Mouse (Mus musculus) small intestine, adult 2 months (tissue): ENCODE measurements around the gene 1300017J02Rik. TPM values are rescaled to one million over a fixed set of nuclear protein-coding genes. Genes with fewer than 3 reads are reported as not detected.

Experiments
- H3K27ac ChIP-seq: fragments of 200-500 bp; 2 replicates; pipeline ENCODE4 v1.5.1; 2012; ENCODE audit warnings: low read depth, low read length, control low read depth, inconsistent platforms; ENCODE audit not compliant: insufficient read depth
- H3K27me3 ChIP-seq: fragments of 200-500 bp; 2 replicates; pipeline ENCODE4 v1.6.1; 2012; ENCODE audit warnings: mild to moderate bottlenecking, moderate library complexity, low read length, inconsistent platforms; ENCODE audit not compliant: control insufficient read depth, insufficient read depth
- H3K36me3 ChIP-seq: fragments of 200-500 bp; 2 replicates; pipeline ENCODE4 v1.6.1; 2012; ENCODE audit warnings: mild to moderate bottlenecking, low read length, control low read depth, inconsistent platforms; ENCODE audit not compliant: control insufficient read depth, insufficient read depth
- H3K4me1 ChIP-seq: fragments of 200-500 bp; 2 replicates; pipeline ENCODE4 v1.6.1; 2012; ENCODE audit warnings: low read length, inconsistent platforms, mixed read lengths; ENCODE audit not compliant: control insufficient read depth, insufficient read depth, insufficient read length
- H3K4me3 ChIP-seq: fragments of 200-500 bp; 2 replicates; pipeline ENCODE4 v1.5.1; 2012; ENCODE audit warnings: low read depth, mild to moderate bottlenecking, control low read depth, inconsistent platforms, low read length, moderate library complexity
- CTCF ChIP-seq: fragments of 200-500 bp; IDR thresholded peaks from 2 replicates; pipeline ENCODE4 v1.5.1; 2012; ENCODE audit warnings: low read depth, mild to moderate bottlenecking, control low read depth, inconsistent platforms, low read length, moderate library complexity, mixed read lengths; ENCODE audit not compliant: insufficient replicate concordance, insufficient read length; ENCODE audit errors: extremely low read depth
- POLR2A ChIP-seq: fragments of 200-500 bp; IDR thresholded peaks from 2 replicates; pipeline ENCODE4 v1.6.1; 2012; ENCODE audit warnings: low read depth, mild to moderate bottlenecking, control low read depth, inconsistent platforms, low read length, moderate library complexity
- WGBS: fragments of 180-500 bp; shearing (Covaris S2); methylation state at CpG from one replicate; pipeline ENCODE4 v1.1.7; 2018; 5-methylcytosine and 5-hydroxymethylcytosine counted together
- polyA plus RNA-seq: library from polyadenylated mRNA; depleted of rRNA; stranded (reverse); fragments of >200 nt; gene quantifications from 2 replicates; pipeline ENCODE4 v1.2.3, GENCODE M21; 2012

The 1300017J02Rik gene
- polyA plus RNA-seq, 1 experiment: 0.05 TPM

DNA sequence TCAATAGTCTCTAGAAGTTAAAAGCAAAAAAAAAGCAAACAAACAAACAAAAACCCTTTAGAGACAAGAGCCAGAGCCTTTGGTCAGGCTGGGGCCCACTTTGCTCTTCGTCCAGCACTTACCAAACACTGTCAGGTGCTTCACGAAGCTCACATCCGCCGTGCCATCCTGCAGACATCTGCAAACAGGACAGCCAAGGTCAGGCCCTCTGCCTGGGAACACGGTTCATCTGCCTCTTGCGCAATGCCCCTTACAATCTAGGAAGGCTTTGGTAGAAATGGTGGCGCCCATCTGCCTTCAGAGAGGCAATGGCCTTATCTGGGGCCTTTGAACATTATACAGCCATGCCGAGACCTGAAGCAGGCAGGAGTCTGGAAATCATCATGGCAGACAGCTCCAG lies 30.1 kb downstream of the 1300017J02Rik start:
- 59% methylated on average over 8 of the region's 8 CpGs for WGBS
- H3K36me3 ChIP-seq: no peaks in the 10 kb centered on the region
- no peaks in the 10 kb centered on the region for H3K4me1 ChIP-seq
- no peak overlapping the region for H3K4me3 ChIP-seq
- no peaks in the 10 kb centered on the region for H3K27me3 ChIP-seq
- no peak overlapping the region for H3K27ac ChIP-seq
- no peak for TF ChIP-seq CTCF
- no peak for TF ChIP-seq POLR2A

DNA sequence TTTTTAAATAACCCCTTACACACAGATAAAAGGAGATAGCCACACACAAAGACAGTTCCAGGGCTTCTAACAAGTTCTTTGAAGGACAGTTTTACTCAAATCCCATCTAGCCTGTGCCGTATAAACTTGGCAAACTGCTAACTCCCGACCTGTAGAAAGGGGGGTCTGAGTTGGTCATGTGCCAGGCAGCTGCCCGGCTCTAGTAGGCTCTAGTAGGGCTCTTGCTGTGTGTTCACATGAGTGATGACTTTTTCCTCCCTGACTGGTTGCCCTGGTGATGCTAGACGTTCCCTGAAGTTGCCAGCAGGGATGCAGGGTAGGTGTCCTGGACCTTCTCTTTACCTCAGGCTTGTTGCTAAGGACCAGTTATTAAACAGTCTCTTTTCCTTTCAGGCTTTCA lies 33.8 kb downstream of the 1300017J02Rik start:
- Histone ChIP-seq H3K4me1 (no peaks in the 10 kb centered on the region), H3K36me3 (no peaks in the 10 kb centered on the region), H3K4me3 (no peak overlapping the region), H3K27ac (no peak overlapping the region), H3K27me3 (no peaks in the 10 kb centered on the region)
- TF ChIP-seq CTCF: no peak
- TF ChIP-seq POLR2A: no peak
- 7% methylated on average over 4 of the region's 4 CpGs for WGBS

DNA sequence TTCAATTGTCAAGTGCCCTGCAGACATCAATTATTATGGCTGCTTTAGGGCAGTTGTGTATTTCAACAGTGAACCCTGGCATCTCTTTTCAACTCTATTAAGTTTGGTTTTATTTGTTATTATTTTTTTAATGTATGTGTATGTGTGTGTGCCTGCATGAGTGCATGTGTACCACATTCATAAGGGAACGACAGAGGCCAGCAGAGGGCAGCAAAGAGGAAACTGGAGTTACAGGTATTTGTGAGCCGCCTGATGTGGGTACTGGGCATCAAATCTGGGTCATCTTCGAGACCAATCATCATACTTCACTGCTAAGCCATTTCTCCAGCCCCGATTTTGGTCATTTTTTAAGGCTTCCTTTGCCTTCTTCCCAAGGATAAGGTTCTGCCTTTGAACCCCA lies 39.1 kb downstream of the 1300017J02Rik start:
- no peaks in the 10 kb centered on the region for H3K27me3 ChIP-seq
- no peak for TF ChIP-seq POLR2A
- no peak for TF ChIP-seq CTCF
- H3K4me1 ChIP-seq: no peaks in the 10 kb centered on the region
- WGBS: 91% methylated on average over 4 of the region's 4 CpGs
- H3K27ac ChIP-seq: no peak overlapping the region
- H3K36me3 ChIP-seq: no peaks in the 10 kb centered on the region
- no peak overlapping the region for H3K4me3 ChIP-seq

DNA sequence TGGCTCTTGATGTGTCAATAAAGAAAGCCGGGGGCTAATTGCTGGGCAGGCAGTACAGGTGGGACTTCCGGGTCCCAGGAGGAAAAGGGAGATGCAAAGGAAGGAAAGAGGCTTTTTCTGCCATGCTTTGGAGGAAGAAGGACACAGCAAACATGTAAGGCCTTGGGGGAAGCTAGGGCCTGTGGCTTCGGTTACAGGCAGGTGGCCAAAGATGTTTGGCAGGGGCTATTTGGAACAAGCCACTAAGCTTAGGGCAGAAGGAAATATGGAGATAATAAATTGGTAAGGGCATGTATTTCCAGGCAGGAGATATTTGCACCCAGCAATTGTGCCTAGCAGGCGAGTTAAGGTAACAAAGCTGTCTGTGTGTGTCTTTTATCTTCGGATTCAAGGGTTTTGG lies 52.0 kb downstream of the 1300017J02Rik start:
- H3K27ac ChIP-seq: no peak overlapping the region
- TF ChIP-seq POLR2A (no peak), CTCF (no peak)
- no peaks in the 10 kb centered on the region; the same call in 1 of the 2 replicates for H3K27me3 ChIP-seq
- H3K4me1 ChIP-seq: no peaks in the 10 kb centered on the region
- no peaks in the 10 kb centered on the region for H3K36me3 ChIP-seq
- no peak overlapping the region for H3K4me3 ChIP-seq
- 66% methylated on average over 5 of the region's 5 CpGs for WGBS

DNA sequence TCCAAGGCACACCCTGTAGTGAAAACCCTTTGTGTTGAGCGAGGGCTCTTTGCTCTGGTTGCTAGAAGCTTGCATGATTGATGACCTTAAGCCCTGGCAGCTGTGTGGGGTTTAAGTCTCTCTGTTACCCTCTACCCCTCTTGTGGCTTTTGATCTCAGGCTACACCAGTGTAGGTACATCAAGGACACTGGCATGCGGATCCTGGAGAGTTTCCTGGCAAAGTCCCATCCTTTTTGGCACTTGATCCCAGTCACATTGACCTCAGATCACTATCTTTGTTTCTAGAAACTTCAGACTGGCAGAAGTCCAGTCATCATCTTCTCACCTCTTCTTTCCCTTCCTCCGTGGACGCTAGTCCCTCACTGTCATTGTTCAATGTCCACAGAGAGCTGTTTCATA lies 56.3 kb downstream of the 1300017J02Rik start:
- H3K27ac ChIP-seq: no peak overlapping the region
- WGBS: 42% methylated on average over 4 of the region's 4 CpGs
- H3K4me1 ChIP-seq: no peaks in the 10 kb centered on the region
- no peaks in the 10 kb centered on the region for H3K36me3 ChIP-seq
- TF ChIP-seq CTCF: no peak
- no peak for TF ChIP-seq POLR2A
- H3K4me3 ChIP-seq: no peak overlapping the region
- H3K27me3 ChIP-seq: no peaks in the 10 kb centered on the region; the same call in 1 of the 2 replicates

DNA sequence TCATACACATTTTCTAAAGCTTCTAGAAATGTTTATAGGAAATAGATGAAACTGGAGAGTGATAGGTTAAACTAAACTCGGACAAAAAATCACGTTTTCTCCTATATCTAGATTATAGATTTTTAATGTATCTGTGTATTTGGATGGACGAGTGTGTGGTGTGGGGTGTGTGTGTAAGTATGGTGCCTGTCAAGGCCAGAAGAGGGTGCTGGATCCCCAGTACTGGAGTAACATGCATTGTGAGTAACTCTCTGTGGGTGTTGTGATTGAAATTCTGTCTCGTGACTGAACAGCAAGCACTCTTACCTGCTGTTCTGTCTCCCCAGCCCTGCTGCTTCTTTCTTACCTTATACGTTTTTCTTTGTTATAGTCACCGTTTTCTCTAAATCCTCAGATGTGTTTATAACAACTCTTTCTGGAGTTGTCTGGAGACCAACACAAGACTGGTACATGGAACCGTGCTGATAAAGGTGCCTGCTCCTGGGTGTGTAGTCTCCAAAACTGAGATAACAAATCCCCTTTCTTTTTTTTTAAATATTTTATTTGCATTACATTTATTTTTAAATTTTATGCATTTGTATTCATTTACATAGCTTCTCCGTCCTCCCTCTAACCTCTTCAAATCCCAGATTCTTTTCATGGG lies 58.2 kb downstream of the 1300017J02Rik start:
- 71% methylated on average over 8 of the region's 8 CpGs for WGBS
- Histone ChIP-seq H3K4me3 (no peak overlapping the region), H3K36me3 (no peaks in the 10 kb centered on the region), H3K4me1 (no peaks in the 10 kb centered on the region), H3K27me3 (no peaks in the 10 kb centered on the region; the same call in 1 of the 2 replicates), H3K27ac (no peak overlapping the region)
- TF ChIP-seq CTCF (no peak), POLR2A (no peak)

DNA sequence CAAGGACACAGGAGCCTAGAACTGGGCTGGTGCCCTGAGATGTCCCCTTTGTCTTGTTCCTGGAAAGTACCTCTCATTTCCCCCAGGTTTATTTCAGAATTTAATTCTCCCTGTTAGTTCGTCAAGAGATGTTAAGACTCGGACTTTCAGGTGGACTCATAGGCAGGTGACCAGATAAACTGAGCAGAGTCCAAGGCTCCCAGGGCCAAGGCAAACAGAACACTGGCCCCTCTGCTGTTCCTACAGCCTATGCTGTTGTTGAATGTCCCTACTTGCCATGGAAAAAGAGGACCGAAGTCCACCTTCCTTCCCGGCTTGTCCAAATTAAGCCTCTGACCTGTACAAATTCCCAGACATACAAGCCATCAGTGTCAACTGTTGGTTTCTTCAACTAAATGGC lies 61.2 kb downstream of the 1300017J02Rik start:
- no peaks in the 10 kb centered on the region for H3K4me1 ChIP-seq
- 44% methylated on average over 4 of the region's 4 CpGs for WGBS
- no peaks in the 10 kb centered on the region for H3K36me3 ChIP-seq
- no peak overlapping the region for H3K27ac ChIP-seq
- no peaks in the 10 kb centered on the region; the same call in 1 of the 2 replicates for H3K27me3 ChIP-seq
- TF ChIP-seq CTCF (no peak), POLR2A (no peak)
- no peak overlapping the region for H3K4me3 ChIP-seq
